Mouse (Mus musculus) CH12.LX (cell line): ENCODE data around the gene Mrgprb5.
"Not testable (repeated sequence)": the region's sequence is repeated elsewhere in the genome, so short reads cannot be mapped to it uniquely, and the experiment has no call there.

Experiments
- CTCF ChIP-seq, 2 experiments: IDR thresholded peaks in 1 of 2; conservative IDR thresholded peaks in 1 of 2; 2 replicates each; pipeline ENCODE4 v1.5.1; 2011 to 2012; ENCODE audit warnings: low read depth in 2 of 2, low read length in 2 of 2, improper control_type of control experiment in 1 of 2, inconsistent platforms in 1 of 2, mild to moderate bottlenecking in 1 of 2, moderate library complexity in 1 of 2
- E2F4 ChIP-seq: IDR thresholded peaks from 2 replicates; pipeline ENCODE4 v1.6.1; 2011; ENCODE audit warnings: low read depth, low read length, improper control_type of control experiment; ENCODE audit not compliant: insufficient replicate concordance
- HCFC1 ChIP-seq: IDR thresholded peaks from 2 replicates; pipeline ENCODE4 v1.6.1; 2012; ENCODE audit warnings: low read depth, mild to moderate bottlenecking, inconsistent platforms, low read length, improper control_type of control experiment
- JUN ChIP-seq: IDR thresholded peaks from 2 replicates; pipeline ENCODE4 v1.6.1; 2011; ENCODE audit warnings: low read depth, mild to moderate bottlenecking, low read length, improper control_type of control experiment, moderate library complexity; ENCODE audit not compliant: insufficient read depth
- MAX ChIP-seq: IDR thresholded peaks from 2 replicates; pipeline ENCODE4 v1.6.1; 2011; ENCODE audit warnings: low read length, improper control_type of control experiment
- PAX5 ChIP-seq: IDR thresholded peaks from 2 replicates; pipeline ENCODE4 v1.6.1; 2012; ENCODE audit warnings: low read length, inconsistent platforms, mixed read lengths
- POLR2A ChIP-seq: IDR thresholded peaks from 2 replicates; pipeline ENCODE4 v1.6.1; 2011; ENCODE audit warnings: low read depth, mild to moderate bottlenecking, improper control_type of control experiment, low read length
- TBP ChIP-seq: conservative IDR thresholded peaks from 2 replicates; pipeline ENCODE4 v1.6.1; 2011; ENCODE audit warnings: low read depth, low read length, improper control_type of control experiment
- TCF12 ChIP-seq: IDR thresholded peaks from 2 replicates; pipeline ENCODE4 v1.6.1; 2014; ENCODE audit warnings: low read depth, mild to moderate bottlenecking, inconsistent platforms, low read length, improper control_type of control experiment
- UBTF ChIP-seq: IDR thresholded peaks from 2 replicates; pipeline ENCODE4 v1.6.1; 2012; ENCODE audit warnings: low read depth, mild to moderate bottlenecking, inconsistent platforms, low read length, improper control_type of control experiment, moderate library complexity
- ZKSCAN1 ChIP-seq: IDR thresholded peaks from 2 replicates; pipeline ENCODE4 v1.6.1; 2012; ENCODE audit warnings: low read depth, inconsistent platforms, low read length, improper control_type of control experiment, borderline replicate concordance
- ZNF384 ChIP-seq: IDR thresholded peaks from 2 replicates; pipeline ENCODE4 v1.6.1; 2012; ENCODE audit warnings: low read depth, low read length, improper control_type of control experiment, inconsistent platforms

DNA sequence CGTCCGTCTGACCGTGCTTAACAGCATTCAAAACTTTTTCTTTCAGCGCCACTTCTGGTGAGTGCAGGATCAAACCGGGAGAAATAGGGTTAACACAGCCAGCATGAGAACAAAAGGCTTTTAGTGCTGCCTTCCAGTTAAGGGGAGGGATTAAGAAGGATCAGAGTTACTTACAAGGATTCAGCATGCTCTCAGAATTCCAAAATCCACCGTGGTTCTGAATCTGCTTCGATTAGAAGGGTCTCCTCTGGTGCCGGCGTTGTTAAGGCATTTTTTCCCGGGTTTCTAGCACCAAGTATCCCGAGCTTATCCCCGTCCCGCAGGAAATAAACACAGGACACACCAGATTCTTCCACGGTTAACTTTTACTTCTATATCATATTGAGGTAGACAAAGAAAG lies 37.0 kb downstream of the Mrgprb5 start:
- TF ChIP-seq POLR2A; TBP; PAX5; ZNF384; CTCF (conservative IDR thresholded peaks at IDR 0.05 in 1 of 2, IDR thresholded peaks at IDR 0.05 in 1 of 2; ENCODE audit: low read depth in 2 of 2, low read length in 2 of 2); HCFC1; ZKSCAN1; TCF12; MAX; E2F4; UBTF; JUN: not testable (repeated sequence)
